35 mouse cellular contexts compared by ENCODE assay signal in the genomic region with DNA sequence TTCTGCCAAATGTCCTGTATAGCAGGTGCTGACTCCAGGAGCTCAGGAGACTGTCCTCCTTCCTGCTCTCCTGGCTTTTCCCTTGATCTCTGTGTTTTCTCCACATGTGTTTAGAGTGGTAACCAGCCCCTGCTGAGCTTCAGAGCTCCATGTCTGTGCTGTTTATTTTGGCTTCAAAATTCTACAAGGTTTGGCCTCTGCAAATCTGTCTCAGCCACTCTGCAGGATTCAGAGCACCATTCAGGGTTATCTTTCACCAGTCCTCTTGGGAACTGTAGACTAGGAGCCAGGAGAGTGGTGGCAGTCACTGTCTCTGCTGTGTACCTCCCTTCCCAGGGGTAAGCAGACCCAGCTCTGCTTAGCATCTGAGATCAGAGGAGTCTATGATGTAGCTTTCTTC.
"Had no signal": no experiment of that assay in that cellular context is flagged by ENCODE, and none has a peak within 500 bp of the region (broad histone marks: within the 10 kb centered on the region; RNA-seq: fewer than 3 reads in every experiment).

No protein-coding gene starts in this region.

- H3K4me1 ChIP-seq: heart, embryonic 12.5 days; heart, embryonic 13.5 days; heart, embryonic 15.5 days; hindbrain, embryonic 10.5 days; hindbrain, embryonic 12.5 days; hindbrain, embryonic 13.5 days; hindbrain, embryonic 15.5 days; intestine, embryonic 15.5 days; kidney, embryonic 15.5 days had no signal

- DNase-seq: heart, postnatal 10 days; heart, postnatal 14 days; heart, postnatal 36 days; heart, postnatal 4 days; kidney, adult 11 months; kidney, adult 18-20 months; kidney, adult 2 months; kidney, adult 8-10 months; kidney, adult 9 months; kidney, postnatal 10 days; kidney, postnatal 14 days; kidney, postnatal 25 days; kidney, postnatal 36 days; kidney, postnatal 4 days; layer of hippocampus, adult 9-11 months; layer of hippocampus, postnatal 36 days had no signal

- H3K4me3 ChIP-seq: heart, embryonic 12.5 days; heart, embryonic 13.5 days; heart, embryonic 15.5 days; hindbrain, embryonic 10.5 days; hindbrain, embryonic 12.5 days; hindbrain, embryonic 13.5 days; hindbrain, embryonic 15.5 days; intestine, embryonic 15.5 days; kidney, embryonic 15.5 days; layer of hippocampus, adult 2 months; left cerebral cortex, adult 2 months had no signal

- H3K9ac ChIP-seq: heart, embryonic 12.5 days; heart, embryonic 13.5 days; heart, embryonic 15.5 days; hindbrain, embryonic 12.5 days; hindbrain, embryonic 13.5 days; hindbrain, embryonic 14.5 days; hindbrain, embryonic 15.5 days; intestine, embryonic 15.5 days; kidney, embryonic 15.5 days had no signal

- H3K27me3 ChIP-seq: heart, embryonic 12.5 days; heart, embryonic 13.5 days; heart, embryonic 15.5 days; hindbrain, embryonic 12.5 days; hindbrain, embryonic 13.5 days; hindbrain, embryonic 15.5 days; intestine, embryonic 15.5 days; kidney, embryonic 15.5 days had no signal

- H3K27ac ChIP-seq: heart, embryonic 13.5 days; heart, embryonic 15.5 days; hindbrain, embryonic 10.5 days; hindbrain, embryonic 12.5 days; hindbrain, embryonic 13.5 days; hindbrain, embryonic 14.5 days; hindbrain, embryonic 15.5 days; hindbrain, postnatal 0 days; intestine, embryonic 15.5 days; kidney, embryonic 15.5 days; kidney, postnatal 0 days; layer of hippocampus, adult 2 months; left cerebral cortex, adult 2 months had no signal

- H3K36me3 ChIP-seq: heart, embryonic 12.5 days; heart, embryonic 13.5 days; heart, embryonic 15.5 days; hindbrain, embryonic 10.5 days; hindbrain, embryonic 12.5 days; hindbrain, embryonic 13.5 days; hindbrain, embryonic 15.5 days; intestine, embryonic 15.5 days; kidney, embryonic 15.5 days had no signal

- H3K9me3 ChIP-seq: heart, embryonic 12.5 days; heart, embryonic 13.5 days; heart, embryonic 15.5 days; hindbrain, embryonic 10.5 days; hindbrain, embryonic 12.5 days; hindbrain, embryonic 13.5 days; hindbrain, embryonic 15.5 days; intestine, embryonic 15.5 days; kidney, embryonic 15.5 days had no signal

- ATAC-seq: hindbrain, embryonic 16.5 days; hindbrain, postnatal 0 days; inflammation-experienced regulatory T-cells, adult 6 months; intestine, embryonic 15.5 days; intestine, embryonic 16.5 days; intestine, postnatal 0 days had no signal

- H3K4me2 ChIP-seq: heart, embryonic 11.5 days; heart, embryonic 12.5 days; heart, embryonic 13.5 days; heart, embryonic 15.5 days; hindbrain, embryonic 12.5 days; hindbrain, embryonic 13.5 days; hindbrain, embryonic 14.5 days; hindbrain, embryonic 15.5 days; intestine, embryonic 15.5 days; kidney, embryonic 15.5 days had no signal
